Mouse (Mus musculus) megakaryocyte, adult 5-6 weeks (primary cell): ENCODE measurements around the gene Cep128. TPM values are rescaled to one million over a fixed set of nuclear protein-coding genes. Genes with fewer than 3 reads are reported as not detected.

Source experiments
- ATAC-seq: 2 replicates; pipeline ENCODE4 v1.8.0; 2016; ENCODE audit warnings: mild to moderate bottlenecking, inconsistent platforms; ENCODE audit not compliant: poor library complexity, severe bottlenecking
- total RNA-seq, 2 experiments: library from RNA; stranded (forward) in 1 of 2; stranded (reverse) in 1 of 2; fragments of 153-499, 151-499 nt in 1 of 2; fragments of 221-1000, 200-1000 nt in 1 of 2; gene quantifications; 2 replicates each; pipeline versions ENCODE4 v1.2.3 to v1.2.4; 2015 to 2017

The Cep128 gene
- total RNA-seq, 2 experiments from 2014 or later: 30.8 to 38.2 TPM

- ATAC-seq: peak; percentile 68
Observed at GRCm38 (mm10) chr12:91312591-91312990, 71.6 kb downstream of the Cep128 start.

DNA sequence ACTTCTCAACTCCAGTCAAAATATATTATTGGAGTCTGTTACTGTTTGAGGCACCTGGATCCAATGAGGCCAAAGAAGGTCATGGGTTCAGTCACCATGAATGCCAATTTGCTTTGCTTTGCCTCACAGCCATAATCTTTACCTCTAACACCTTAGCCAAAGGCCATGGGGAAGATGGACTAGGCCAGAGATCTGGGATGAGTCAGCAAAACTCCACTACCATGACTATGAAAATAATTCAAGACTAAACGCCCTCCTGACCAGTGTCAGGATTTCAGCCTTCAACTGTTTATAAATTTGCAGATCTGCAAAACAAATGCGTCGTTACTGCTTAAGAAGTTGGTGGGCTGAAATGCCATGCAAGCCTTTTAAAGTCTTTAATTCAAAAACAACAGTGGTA is 76.5 kb downstream of the Cep128 start:
- no peak for ATAC-seq

- no peak for ATAC-seq
Observed at GRCm38 (mm10) chr12:91305769-91306168, 78.4 kb downstream of the Cep128 start.

DNA sequence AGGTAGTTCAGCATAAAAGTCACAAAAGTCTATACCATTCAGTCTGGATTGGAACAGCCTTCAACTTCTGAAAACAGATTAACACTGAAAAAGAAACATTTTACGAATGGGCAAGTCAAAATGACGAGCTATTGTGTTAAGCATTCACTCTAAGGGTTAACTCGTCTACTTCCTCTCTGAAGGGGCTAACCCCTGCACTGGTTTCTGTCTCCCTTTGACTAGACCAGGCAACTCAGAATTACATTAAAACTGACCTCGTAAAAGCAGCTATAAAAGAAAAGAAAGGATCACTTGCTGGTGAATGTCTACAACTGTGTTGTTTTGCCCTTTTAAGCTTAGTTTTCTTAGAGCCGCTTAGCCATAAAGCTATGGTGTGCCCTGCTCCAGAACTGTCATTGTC is 79.2 kb downstream of the Cep128 start:
- no peak for ATAC-seq

GRCm38 (mm10) chr12:91298700-91299099 is 85.5 kb downstream of the Cep128 start:
- no peak for ATAC-seq

GRCm38 (mm10) chr12:91295870-91296269 is 88.3 kb downstream of the Cep128 start:
- ATAC-seq: no peak

DNA sequence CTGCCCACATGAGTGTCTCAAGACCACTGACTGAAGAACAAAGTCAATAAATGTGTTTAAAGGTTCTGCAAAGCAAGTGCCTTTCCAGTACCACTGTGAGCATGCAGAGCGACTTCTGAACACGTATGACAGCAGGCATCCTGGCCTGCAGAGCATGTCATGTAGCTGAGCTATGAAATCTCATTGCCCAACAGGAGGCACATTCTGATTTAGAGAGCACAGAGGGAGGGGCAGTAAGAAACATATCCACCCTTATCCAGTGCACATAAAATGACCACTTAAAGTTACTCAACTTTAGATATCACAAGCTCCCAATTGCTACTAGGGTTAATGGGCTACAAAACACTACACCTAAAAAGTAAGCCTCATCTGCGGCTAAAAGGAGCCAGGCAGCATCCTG is 88.8 kb downstream of the Cep128 start:
- no peak for ATAC-seq

DNA sequence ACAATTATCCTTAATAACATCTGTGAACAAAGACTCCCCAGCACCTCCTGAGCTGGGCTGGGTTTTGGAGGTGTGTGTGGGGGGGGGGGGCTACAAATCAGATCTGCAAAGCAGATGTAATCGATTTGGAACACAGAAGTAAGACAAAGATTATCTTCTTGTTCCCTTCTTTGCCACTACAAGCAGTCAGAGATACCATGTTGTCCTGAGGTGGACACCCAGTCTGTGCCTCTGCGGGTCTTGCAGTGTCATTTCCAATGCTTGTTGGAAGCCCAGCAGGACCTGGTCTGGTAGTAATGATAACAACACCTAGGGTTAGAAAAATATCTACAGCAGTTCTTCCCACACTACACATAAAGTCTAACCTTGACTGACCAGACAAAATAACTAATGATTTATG is 110.3 kb downstream of the Cep128 start:
- ATAC-seq: no peak

GRCm38 (mm10) chr12:91269634-91270033 is 114.6 kb downstream of the Cep128 start:
- ATAC-seq: no peak

DNA sequence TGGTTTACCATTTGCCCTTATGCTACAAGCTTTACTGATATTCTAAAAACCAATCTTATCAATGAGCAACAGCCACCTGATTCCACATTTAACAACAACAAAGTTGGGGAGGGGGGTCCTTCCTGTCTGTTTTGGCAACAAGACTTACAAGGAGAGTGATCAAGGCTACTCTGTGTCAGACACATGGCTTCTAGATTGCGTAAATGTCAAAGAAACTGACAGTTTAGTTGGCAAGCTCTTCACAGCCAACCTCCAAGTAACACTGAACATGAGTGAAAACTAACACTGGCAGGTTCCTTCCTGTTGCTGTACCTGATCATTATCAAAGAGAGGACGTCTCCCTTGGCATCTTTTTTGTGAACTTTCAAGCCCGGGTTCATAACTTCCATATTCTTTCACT is 115.2 kb downstream of the Cep128 start:
- no peak for ATAC-seq

GRCm38 (mm10) chr12:91266014-91266413 is 118.2 kb downstream of the Cep128 start:
- ATAC-seq: no peak

- ATAC-seq: no peak
Observed at GRCm38 (mm10) chr12:91265462-91265861, 118.7 kb downstream of the Cep128 start.

- ATAC-seq: no peak
Observed at GRCm38 (mm10) chr12:91264828-91265355, 119.3 kb downstream of the Cep128 start.

DNA sequence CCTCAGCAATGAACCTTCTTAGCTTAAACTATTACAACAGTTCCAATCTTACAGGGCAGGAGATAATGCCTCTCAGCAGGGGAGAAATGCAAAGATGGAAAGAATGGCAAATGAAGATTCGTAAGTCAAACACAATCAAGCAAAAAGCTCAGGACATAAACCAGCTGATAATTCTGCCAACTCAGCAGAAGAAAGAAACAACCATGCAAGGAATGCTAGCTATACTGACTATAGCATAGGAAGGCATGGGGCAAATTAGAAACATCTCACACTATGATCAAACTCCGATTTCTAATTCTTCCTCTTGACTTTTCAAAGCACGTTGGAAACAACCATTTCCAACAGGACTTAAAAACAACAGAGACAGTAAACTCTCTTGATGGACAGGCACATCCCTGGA is 120.5 kb downstream of the Cep128 start:
- no peak for ATAC-seq

- no peak for ATAC-seq
Observed at GRCm38 (mm10) chr12:91262801-91263200, 121.4 kb downstream of the Cep128 start.

GRCm38 (mm10) chr12:91256334-91256733 is 127.9 kb downstream of the Cep128 start:
- ATAC-seq: no peak

- no peak for ATAC-seq
Observed at GRCm38 (mm10) chr12:91254831-91255230, 129.4 kb downstream of the Cep128 start.

- ATAC-seq: no peak
Observed at GRCm38 (mm10) chr12:91220609-91221008, 163.6 kb downstream of the Cep128 start.

- ATAC-seq: no peak
Observed at GRCm38 (mm10) chr12:91205550-91205949, 178.7 kb downstream of the Cep128 start.

- no peak for ATAC-seq
Observed at GRCm38 (mm10) chr12:91204330-91204729, 179.9 kb downstream of the Cep128 start.

GRCm38 (mm10) chr12:91202496-91202895 is 181.7 kb downstream of the Cep128 start:
- ATAC-seq: no peak

DNA sequence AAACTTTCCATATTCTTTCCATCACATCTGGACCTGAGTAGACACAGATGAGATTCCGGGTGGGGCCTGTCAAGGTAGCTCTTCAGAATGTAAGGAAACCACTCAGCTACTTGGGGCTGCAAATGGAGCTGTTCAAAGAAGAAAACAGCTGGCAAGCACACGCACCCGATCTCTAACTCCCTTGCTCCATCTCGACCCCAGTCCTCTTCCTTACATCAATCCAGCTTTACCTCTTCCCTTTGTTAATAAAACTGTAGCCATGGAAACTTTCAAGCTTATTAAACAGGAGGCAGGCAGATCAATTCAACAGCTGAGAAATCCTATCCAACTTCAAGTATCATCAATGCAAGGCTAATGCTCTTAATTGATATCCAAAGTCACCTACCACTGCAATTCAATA is 195.1 kb downstream of the Cep128 start:
- ATAC-seq: no peak

GRCm38 (mm10) chr12:91185564-91185963 is 198.6 kb downstream of the Cep128 start:
- no peak for ATAC-seq
